Mouse (Mus musculus) hindbrain, embryonic 14.5 days (tissue): Measurements from ENCODE around the gene Fam227a. TPM values are rescaled to one million over a fixed set of nuclear protein-coding genes. Genes with fewer than 3 reads are reported as not detected.

Experiments used
- ATAC-seq: fragments of 200-750 bp; cut with Nextera tagmentation; 2 replicates; pipeline ENCODE4 v1.8.0; 2017; ENCODE audit warnings: moderate number of reproducible peaks, mild to moderate bottlenecking, moderate TSS enrichment, moderate library complexity; ENCODE audit not compliant: low FRiP score
- DNase-seq: peaks from one replicate; pipeline ENCODE4 v3.0.0-alpha.2; 2015; ENCODE audit warnings: low spot score
- H3K27ac ChIP-seq: fragments of 300-500 bp; sonication (generic); 2 replicates; pipeline ENCODE4 v1.5.1; 2014; ENCODE audit warnings: mild to moderate bottlenecking, moderate library complexity
- H3K27me3 ChIP-seq: fragments of 300-500 bp; sonication (generic); 2 replicates; pipeline ENCODE4 v1.6.1; 2014; ENCODE audit warnings: mild to moderate bottlenecking, low read length, mixed read lengths; ENCODE audit not compliant: control insufficient read depth, insufficient read depth
- H3K36me3 ChIP-seq: fragments of 300-500 bp; sonication (generic); replicated peaks from 2 replicates; pipeline ENCODE4 v1.6.1; 2014; ENCODE audit not compliant: control insufficient read depth, insufficient read depth
- H3K4me1 ChIP-seq: fragments of 300-500 bp; sonication (generic); replicated peaks from 2 replicates; pipeline ENCODE4 v1.6.1; 2014; ENCODE audit warnings: antibody characterized with exemption, low read length, mixed read lengths; ENCODE audit not compliant: control insufficient read depth, insufficient read depth
- H3K4me2 ChIP-seq: fragments of 300-500 bp; sonication (generic); replicated peaks from 2 replicates; pipeline ENCODE4 v1.6.1; 2014; ENCODE audit warnings: mild to moderate bottlenecking, moderate library complexity
- H3K4me3 ChIP-seq: fragments of 300-500 bp; sonication (generic); replicated peaks from 2 replicates; pipeline ENCODE4 v1.5.1; 2014; ENCODE audit warnings: mild to moderate bottlenecking, low read length
- H3K9ac ChIP-seq: fragments of 300-500 bp; sonication (generic); 2 replicates; pipeline ENCODE4 v1.6.1; 2014
- H3K9me3 ChIP-seq: fragments of 300-500 bp; sonication (generic); 2 replicates; pipeline ENCODE4 v1.6.1; 2016; ENCODE audit warnings: low read length; ENCODE audit not compliant: control insufficient read depth
- WGBS: fragments of 180-500 bp; shearing (Covaris S2); extraction: QIAGEN DNeasy Blood & Tissue Kit; methylation state at CpG from one replicate; pipeline ENCODE4 v1.1.7; 2014; 5-methylcytosine and 5-hydroxymethylcytosine counted together
- polyA plus RNA-seq: library from polyadenylated mRNA; unstranded; fragments of >200 nt; fragmentation: Nextera tagmentation; extraction: Ambion mirVana; gene quantifications from 2 replicates; pipeline ENCODE4 v1.2.1, GENCODE M21; 2014

The Fam227a gene
- polyA plus RNA-seq, 1 experiment from 2014 or later = 7.6 TPM

GRCm38 (mm10) chr15:79645483-79645882, 13.3 kb downstream of the Fam227a start:
- DNase-seq = no peak
- Histone ChIP-seq H3K4me3 (no peak overlapping the region), H3K4me2 (no peak overlapping the region), H3K27me3 (no peaks in the 10 kb centered on the region), H3K9me3 (no peaks in the 10 kb centered on the region), H3K4me1 (no peaks in the 10 kb centered on the region), H3K9ac (no peak overlapping the region), H3K36me3 (peaks cover 76% of the 10 kb centered on the region), H3K27ac (no peak overlapping the region)
- no peak for ATAC-seq
- 83% methylated on average over 2 of the region's 2 CpGs for WGBS

- no peak overlapping the region for H3K27ac ChIP-seq
- H3K4me3 ChIP-seq = no peak overlapping the region
- no peaks in the 10 kb centered on the region for H3K4me1 ChIP-seq
- no peak overlapping the region for H3K9ac ChIP-seq
- no peak for DNase-seq
- H3K4me2 ChIP-seq = no peak overlapping the region
- 77% methylated on average over 12 of the region's 12 CpGs for WGBS
- H3K9me3 ChIP-seq = no peaks in the 10 kb centered on the region
- no peak for ATAC-seq
- H3K27me3 ChIP-seq = no peaks in the 10 kb centered on the region
- H3K36me3 ChIP-seq = peaks cover 76% of the 10 kb centered on the region
Measured at GRCm38 (mm10) chr15:79641135-79641817, 17.5 kb downstream of the Fam227a start.

- no peaks in the 10 kb centered on the region for H3K27me3 ChIP-seq
- no peaks in the 10 kb centered on the region for H3K9me3 ChIP-seq
- H3K4me2 ChIP-seq = no peak overlapping the region
- no peak overlapping the region for H3K27ac ChIP-seq
- DNase-seq (no peak), ATAC-seq (no peak)
- 78% methylated on average over 2 of the region's 2 CpGs for WGBS
- no peaks in the 10 kb centered on the region for H3K4me1 ChIP-seq
- H3K36me3 ChIP-seq = peaks cover 94% of the 10 kb centered on the region
- no peak overlapping the region for H3K4me3 ChIP-seq
- no peak overlapping the region for H3K9ac ChIP-seq
Measured at GRCm38 (mm10) chr15:79630471-79630870, 28.3 kb downstream of the Fam227a start.

GRCm38 (mm10) chr15:79619770-79620414, 38.9 kb downstream of the Fam227a start:
- Histone ChIP-seq H3K9me3 (no peaks in the 10 kb centered on the region), H3K4me1 (no peaks in the 10 kb centered on the region), H3K27ac (no peak overlapping the region), H3K36me3 (peaks cover 92% of the 10 kb centered on the region), H3K4me2 (no peak overlapping the region), H3K4me3 (no peak overlapping the region), H3K27me3 (no peaks in the 10 kb centered on the region), H3K9ac (no peak overlapping the region)
- DNase-seq (no peak), ATAC-seq (no peak)
- WGBS = 86% methylated on average over 11 of the region's 11 CpGs

- H3K4me2 ChIP-seq = no peak overlapping the region
- 86% methylated on average over 7 of the region's 7 CpGs for WGBS
- no peaks in the 10 kb centered on the region for H3K9me3 ChIP-seq
- H3K27me3 ChIP-seq = no peaks in the 10 kb centered on the region
- H3K9ac ChIP-seq = no peak overlapping the region
- H3K36me3 ChIP-seq = peaks cover 92% of the 10 kb centered on the region
- no peak overlapping the region for H3K27ac ChIP-seq
- no peak for DNase-seq
- ATAC-seq = no peak
- no peak overlapping the region for H3K4me3 ChIP-seq
- H3K4me1 ChIP-seq = no peaks in the 10 kb centered on the region
Measured at GRCm38 (mm10) chr15:79618456-79618855, 40.3 kb downstream of the Fam227a start.

- no peaks in the 10 kb centered on the region for H3K4me1 ChIP-seq
- H3K27me3 ChIP-seq = no peaks in the 10 kb centered on the region
- H3K4me2 ChIP-seq = no peak overlapping the region
- H3K4me3 ChIP-seq = no peak overlapping the region
- 77% methylated on average over 11 of the region's 11 CpGs for WGBS
- no peak overlapping the region for H3K9ac ChIP-seq
- H3K27ac ChIP-seq = no peak overlapping the region
- no peak for ATAC-seq
- H3K9me3 ChIP-seq = no peaks in the 10 kb centered on the region
- H3K36me3 ChIP-seq = peaks cover 91% of the 10 kb centered on the region
- DNase-seq = no peak
Measured at GRCm38 (mm10) chr15:79617135-79617534, 41.6 kb downstream of the Fam227a start.

- ATAC-seq (no peak), DNase-seq (no peak)
- no peak overlapping the region for H3K4me3 ChIP-seq
- no peak overlapping the region for H3K27ac ChIP-seq
- H3K36me3 ChIP-seq = peaks cover 89% of the 10 kb centered on the region
- H3K4me2 ChIP-seq = no peak overlapping the region
- no peaks in the 10 kb centered on the region for H3K4me1 ChIP-seq
- H3K9me3 ChIP-seq = no peaks in the 10 kb centered on the region
- H3K27me3 ChIP-seq = no peaks in the 10 kb centered on the region
- H3K9ac ChIP-seq = no peak overlapping the region
- 90% methylated on average over 5 of the region's 5 CpGs for WGBS
Measured at GRCm38 (mm10) chr15:79616729-79617128, 42.0 kb downstream of the Fam227a start.

- ATAC-seq (no peak), DNase-seq (no peak)
- Histone ChIP-seq H3K27me3 (no peaks in the 10 kb centered on the region), H3K9me3 (no peaks in the 10 kb centered on the region), H3K9ac (no peak overlapping the region), H3K36me3 (peaks cover 88% of the 10 kb centered on the region), H3K4me3 (no peak overlapping the region), H3K4me2 (no peak overlapping the region), H3K27ac (no peak overlapping the region), H3K4me1 (no peaks in the 10 kb centered on the region)
- WGBS = 93% methylated on average over 7 of the region's 7 CpGs
Measured at GRCm38 (mm10) chr15:79615501-79615900, 43.3 kb downstream of the Fam227a start.

- no peak overlapping the region for H3K4me2 ChIP-seq
- peaks cover 12% of the 10 kb centered on the region; the same call in 1 of the 2 replicates for H3K27me3 ChIP-seq
- WGBS = 94% methylated on average over 2 of the region's 2 CpGs
- no peak overlapping the region for H3K9ac ChIP-seq
- H3K4me1 ChIP-seq = no peaks in the 10 kb centered on the region
- H3K9me3 ChIP-seq = no peaks in the 10 kb centered on the region
- DNase-seq (no peak), ATAC-seq (no peak)
- H3K4me3 ChIP-seq = no peak overlapping the region
- peaks cover 41% of the 10 kb centered on the region for H3K36me3 ChIP-seq
- no peak overlapping the region for H3K27ac ChIP-seq
Measured at GRCm38 (mm10) chr15:79609226-79609625, 49.5 kb downstream of the Fam227a start.
